Mouse (Mus musculus) cerebral cortex, adult 2 months (tissue): ENCODE data around the gene Wdr11.

Source experiments
- WGBS: fragments of 180-500 bp; shearing (Covaris S2); methylation state at CpG from one replicate; pipeline ENCODE4 v1.1.7; 2018; 5-methylcytosine and 5-hydroxymethylcytosine counted together

The Wdr11 gene

GRCm38 (mm10) chr7:129685326-129685725 lies 93.7 kb downstream of the Wdr11 start:
- WGBS, result 82% methylated on average over 5 of the region's 5 CpGs
